Mouse (Mus musculus): ENCODE data around the gene Madd. TPM values are rescaled to one million over a fixed set of nuclear protein-coding genes. Genes with fewer than 3 reads are reported as not detected.
A peak's percentile ranks its signal among the peaks of the same experiment; 100 is the strongest.

Gene Madd
- polyA plus RNA-seq, 1 experiment from 2014 or later: 8.6 TPM

GRCm38 (mm10) chr2:91119061-91119460, 64.6 kb downstream of the Madd start:
- Histone ChIP-seq H3K4me3 (ENCODE audit: low read depth, low read length) (peak overlapping the region; percentile 8; the same call in 1 of the 2 replicates), H3K9ac (no peak overlapping the region), H3K36me3 (ENCODE audit: insufficient read depth) (no peaks in the 10 kb centered on the region), H3K4me2 (no peak overlapping the region), H3K27ac (ENCODE audit: low read depth) (no peak overlapping the region), H3K9me3 (ENCODE audit: low read depth, low read length) (no peaks in the 10 kb centered on the region), H3K4me1 (ENCODE audit: insufficient read depth) (no peaks in the 10 kb centered on the region), H3K27me3 (ENCODE audit: insufficient read depth, low read length) (no peaks in the 10 kb centered on the region)
- DNase-seq: no peak
- WGBS: 86% methylated on average over 19 of the region's 19 CpGs
- TF ChIP-seq CTCF (IDR thresholded peaks at IDR 0.05; ENCODE audit: low read depth): no peak
- no peak for ATAC-seq (ENCODE audit: insufficient read depth)

GRCm38 (mm10) chr2:91118647-91119046, 65.0 kb downstream of the Madd start:
- Histone ChIP-seq H3K27ac (ENCODE audit: low read depth) (no peak overlapping the region), H3K4me3 (ENCODE audit: low read depth, low read length) (peak overlapping the region; percentile 14; the same call in 1 of the 2 replicates)

GRCm38 (mm10) chr2:91117585-91118275, 65.9 kb downstream of the Madd start, which contains the start of gene Mybpc3:
TSS of gene Mybpc3 (plus strand) at chr2:91118144.
- no peaks in the 10 kb centered on the region for H3K4me1 ChIP-seq (ENCODE audit: insufficient read depth)
- no peak within 1 kb of the TSS; the same call in 1 of the 2 replicates for H3K27ac ChIP-seq (ENCODE audit: low read depth)
- DNase-seq (no peak), ATAC-seq (ENCODE audit: insufficient read depth) (no peak)
- no peak within 1 kb of the TSS for H3K4me2 ChIP-seq
- WGBS: 71% methylated on average over 11 of the region's 11 CpGs
- no peaks in the 10 kb centered on the region for H3K36me3 ChIP-seq (ENCODE audit: insufficient read depth)
- H3K9ac ChIP-seq: no peak within 1 kb of the TSS
- H3K9me3 ChIP-seq (ENCODE audit: low read depth, low read length): no peaks in the 10 kb centered on the region
- peak within 1 kb of the TSS; percentile 14; the same call in 1 of the 2 replicates for H3K4me3 ChIP-seq (ENCODE audit: low read depth, low read length)
- H3K27me3 ChIP-seq (ENCODE audit: insufficient read depth, low read length): no peaks in the 10 kb centered on the region
- TF ChIP-seq CTCF (IDR thresholded peaks at IDR 0.05; ENCODE audit: low read depth): no peak

More at GRCm38 (mm10) chr2:91118647-91119046, 65.0 kb downstream of the Madd start:
- WGBS: 55% methylated on average over 1 of the region's 1 CpGs
- Histone ChIP-seq H3K36me3 (ENCODE audit: insufficient read depth) (no peaks in the 10 kb centered on the region), H3K9ac (no peak overlapping the region), H3K4me2 (no peak overlapping the region), H3K9me3 (ENCODE audit: low read depth, low read length) (no peaks in the 10 kb centered on the region), H3K27me3 (ENCODE audit: insufficient read depth, low read length) (no peaks in the 10 kb centered on the region), H3K4me1 (ENCODE audit: insufficient read depth) (no peaks in the 10 kb centered on the region)
- DNase-seq: no peak
- TF ChIP-seq CTCF (IDR thresholded peaks at IDR 0.05; ENCODE audit: low read depth): no peak
- no peak for ATAC-seq (ENCODE audit: insufficient read depth)

GRCm38 (mm10) chr2:91116842-91117241, 66.8 kb downstream of the Madd start:
- no peaks in the 10 kb centered on the region for H3K27me3 ChIP-seq (ENCODE audit: insufficient read depth, low read length)
- no peak for ATAC-seq (ENCODE audit: insufficient read depth)
- H3K27ac ChIP-seq (ENCODE audit: low read depth): no peak overlapping the region
- H3K36me3 ChIP-seq (ENCODE audit: insufficient read depth): no peaks in the 10 kb centered on the region
- H3K4me2 ChIP-seq: no peak overlapping the region
- WGBS: 71% methylated on average over 5 of the region's 5 CpGs
- no peak for DNase-seq
- no peaks in the 10 kb centered on the region for H3K9me3 ChIP-seq (ENCODE audit: low read depth, low read length)
- H3K4me1 ChIP-seq (ENCODE audit: insufficient read depth): no peaks in the 10 kb centered on the region
- H3K9ac ChIP-seq: no peak overlapping the region
- no peak overlapping the region for H3K4me3 ChIP-seq (ENCODE audit: low read depth, low read length)
- TF ChIP-seq CTCF (IDR thresholded peaks at IDR 0.05; ENCODE audit: low read depth): no peak

- Histone ChIP-seq H3K27me3 (ENCODE audit: insufficient read depth, low read length) (no peaks in the 10 kb centered on the region), H3K36me3 (ENCODE audit: insufficient read depth) (no peaks in the 10 kb centered on the region), H3K4me2 (peak overlapping the region; percentile 93), H3K9ac (peak overlapping the region; percentile 63), H3K4me3 (ENCODE audit: low read depth, low read length) (peak overlapping the region; percentile 47), H3K27ac (ENCODE audit: low read depth) (no peak overlapping the region), H3K4me1 (ENCODE audit: insufficient read depth) (no peaks in the 10 kb centered on the region), H3K9me3 (ENCODE audit: low read depth, low read length) (no peaks in the 10 kb centered on the region)
- no peak for DNase-seq
- ATAC-seq (ENCODE audit: insufficient read depth): peak; percentile 12; the same call in 1 of the 2 replicates
- TF ChIP-seq CTCF (IDR thresholded peaks at IDR 0.05; ENCODE audit: low read depth): no peak
- WGBS: 20% methylated on average over 12 of the region's 12 CpGs
These were observed 68.1 kb downstream of the Madd start for GRCm38 (mm10) chr2:91115578-91115970.

GRCm38 (mm10) chr2:91114781-91115577, 68.7 kb downstream of the Madd start:
- Histone ChIP-seq H3K4me3 (ENCODE audit: low read depth, low read length) (peak overlapping the region; percentile 47), H3K27me3 (ENCODE audit: insufficient read depth, low read length) (no peaks in the 10 kb centered on the region), H3K27ac (ENCODE audit: low read depth) (no peak overlapping the region), H3K4me1 (ENCODE audit: insufficient read depth) (no peaks in the 10 kb centered on the region), H3K9me3 (ENCODE audit: low read depth, low read length) (no peaks in the 10 kb centered on the region), H3K9ac (peak overlapping the region; percentile 63), H3K4me2 (peak overlapping the region; percentile 93), H3K36me3 (ENCODE audit: insufficient read depth) (no peaks in the 10 kb centered on the region)
- 6% methylated on average over 41 of the region's 42 CpGs for WGBS
- peak; percentile 78 for ATAC-seq (ENCODE audit: insufficient read depth)
- DNase-seq: peak; percentile 99
- peak; percentile 100 for TF ChIP-seq CTCF (IDR thresholded peaks at IDR 0.05; ENCODE audit: low read depth)

- WGBS: 75% methylated on average over 6 of the region's 6 CpGs
- Histone ChIP-seq H3K4me2 (no peak overlapping the region), H3K9ac (no peak overlapping the region), H3K27ac (ENCODE audit: low read depth) (no peak overlapping the region), H3K36me3 (ENCODE audit: insufficient read depth) (no peaks in the 10 kb centered on the region), H3K4me1 (ENCODE audit: insufficient read depth) (no peaks in the 10 kb centered on the region), H3K4me3 (ENCODE audit: low read depth, low read length) (no peak overlapping the region), H3K9me3 (ENCODE audit: low read depth, low read length) (no peaks in the 10 kb centered on the region), H3K27me3 (ENCODE audit: insufficient read depth, low read length) (no peaks in the 10 kb centered on the region)
- no peak for TF ChIP-seq CTCF (IDR thresholded peaks at IDR 0.05; ENCODE audit: low read depth)
- DNase-seq: no peak
- ATAC-seq (ENCODE audit: insufficient read depth): no peak
These were observed 69.8 kb downstream of the Madd start for GRCm38 (mm10) chr2:91113852-91114251.
